9 mouse cellular contexts compared by ENCODE assay signal in the genomic region with DNA sequence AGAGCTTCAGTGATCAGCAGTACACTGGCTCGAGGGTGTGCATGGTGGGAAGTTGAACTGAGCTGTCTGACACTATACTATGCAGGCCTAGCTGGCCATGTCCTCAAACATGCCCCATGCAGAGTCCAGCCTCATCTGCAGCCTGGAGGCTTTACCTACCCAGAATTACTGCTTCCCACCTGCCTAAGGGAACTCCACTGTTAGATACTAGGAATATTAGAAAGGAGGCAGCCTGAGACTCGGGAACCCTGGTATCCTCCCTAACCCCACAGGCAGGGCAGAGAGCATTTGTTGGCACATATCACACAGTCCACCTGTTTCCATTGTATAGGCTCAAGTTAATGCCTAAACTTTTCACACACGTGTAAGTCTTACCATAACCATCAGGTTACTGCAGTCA. TPM values are rescaled to one million over a fixed set of nuclear protein-coding genes. Genes with fewer than 3 reads are reported as not detected.
DNase-seq lines count a peak whose midpoint lies in the region; ATAC-seq lines count a peak whose summit lies in the region.
"Had no signal": no experiment of that assay in that cellular context is flagged by ENCODE, and none has a peak within 500 bp of the region (broad histone marks: within the 10 kb centered on the region; RNA-seq: fewer than 3 reads in every experiment).

No protein-coding gene starts in this region.

- ATAC-seq in lung, embryonic 15.5 days (ENCODE audit: borderline replicate concordance, extremely low read depth, low FRiP score, low TSS enrichment), result peak; percentile 0; the same call in 1 of the 2 replicates
- peak; percentile 30 for ATAC-seq in forebrain, embryonic 15.5 days (replicated peaks)
- ATAC-seq in limb, embryonic 11.5 days (ENCODE audit: insufficient number of reproducible peaks, low FRiP score, low TSS enrichment, low read depth), result peak; percentile 10; the same call in 1 of the 2 replicates
- ATAC-seq in neural tube, embryonic 14.5 days (ENCODE audit: low read depth), result peak; percentile 31; the same call in 1 of the 2 replicates
- no peak for ATAC-seq in inflammation-experienced regulatory T-cells, adult 6 months

- H3K27me3 ChIP-seq in lung, embryonic 15.5 days, result no peaks in the 10 kb centered on the region
- H3K27me3 ChIP-seq in forebrain, embryonic 15.5 days, result no peaks in the 10 kb centered on the region
- no peaks in the 10 kb centered on the region for H3K27me3 ChIP-seq in limb, embryonic 11.5 days (ENCODE audit: control insufficient read depth, insufficient read depth, low read length)
- H3K27me3 ChIP-seq in neural tube, embryonic 14.5 days (ENCODE audit: control insufficient read depth, insufficient read depth, low read length), result no peaks in the 10 kb centered on the region
- H3K27me3 ChIP-seq: heart, embryonic 15.5 days had no signal

- no peak for DNase-seq in lung, postnatal 4 days
- DNase-seq in limb, embryonic 11.5 days (ENCODE audit: low spot score), result no peak
- no peak for DNase-seq in heart, postnatal 25 days (ENCODE audit: low spot score)
- DNase-seq in layer of hippocampus, adult 11-12 months (ENCODE audit: low spot score), result no peak

- intact Hi-C loops in heart, postnatal 25 days (cut with DNase I), result no loop called here

- no peaks in the 10 kb centered on the region for H3K9me3 ChIP-seq in lung, embryonic 15.5 days
- H3K9me3 ChIP-seq in forebrain, embryonic 15.5 days, result no peaks in the 10 kb centered on the region
- H3K9me3 ChIP-seq in limb, embryonic 11.5 days (ENCODE audit: control insufficient read depth, low read length), result no peaks in the 10 kb centered on the region
- H3K9me3 ChIP-seq in neural tube, embryonic 14.5 days (ENCODE audit: control insufficient read depth, low read length), result no peaks in the 10 kb centered on the region
- H3K9me3 ChIP-seq: heart, embryonic 15.5 days had no signal

- no peak overlapping the region for H3K9ac ChIP-seq in lung, embryonic 15.5 days
- H3K9ac ChIP-seq in forebrain, embryonic 15.5 days (replicated peaks), result no peak overlapping the region
- H3K9ac ChIP-seq in limb, embryonic 11.5 days (ENCODE audit: low read length), result no peak overlapping the region
- H3K9ac ChIP-seq in neural tube, embryonic 14.5 days (replicated peaks; ENCODE audit: low read depth, low read length), result no peak overlapping the region

- 51% methylated on average over 3 of the region's 3 CpGs for WGBS in lung, embryonic 15.5 days
- WGBS in forebrain, embryonic 15.5 days, result 47% methylated on average over 3 of the region's 3 CpGs
- 55% methylated on average over 3 of the region's 3 CpGs for WGBS in limb, embryonic 11.5 days
- 62% methylated on average over 3 of the region's 3 CpGs for WGBS in neural tube, embryonic 14.5 days

- H3K27ac ChIP-seq in lung, embryonic 15.5 days, result no peak overlapping the region
- no peak overlapping the region for H3K27ac ChIP-seq in forebrain, embryonic 15.5 days (replicated peaks)
- no peak overlapping the region for H3K27ac ChIP-seq in limb, embryonic 11.5 days (replicated peaks; ENCODE audit: low read depth, low read length)
- H3K27ac ChIP-seq in neural tube, embryonic 14.5 days (ENCODE audit: low read depth, low read length), result no peak overlapping the region

- peaks cover 23% of the 10 kb centered on the region for H3K4me1 ChIP-seq in lung, embryonic 15.5 days
- H3K4me1 ChIP-seq in forebrain, embryonic 15.5 days, result peaks cover 15% of the 10 kb centered on the region
- H3K4me1 ChIP-seq in limb, embryonic 11.5 days (ENCODE audit: control insufficient read depth, insufficient read depth, low read length), result no peaks in the 10 kb centered on the region
- H3K4me1 ChIP-seq in neural tube, embryonic 14.5 days (ENCODE audit: control insufficient read depth, insufficient read depth, low read length), result peaks cover 8% of the 10 kb centered on the region

- H3K4me2 ChIP-seq in lung, embryonic 15.5 days, result no peak overlapping the region
- 0 out of 2 replicates have a peak overlapping the region, but pooled peaks have one; percentile 83 for H3K4me2 ChIP-seq in forebrain, embryonic 15.5 days (replicated peaks)
- H3K4me2 ChIP-seq in limb, embryonic 11.5 days (ENCODE audit: low read depth, severe bottlenecking), result no peak overlapping the region
- no peak overlapping the region for H3K4me2 ChIP-seq in neural tube, embryonic 14.5 days (ENCODE audit: low read depth, low read length)

- peaks cover 17% of the 10 kb centered on the region for H3K36me3 ChIP-seq in lung, embryonic 15.5 days
- peaks cover 8% of the 10 kb centered on the region; the same call in 1 of the 2 replicates for H3K36me3 ChIP-seq in forebrain, embryonic 15.5 days
- no peaks in the 10 kb centered on the region; the same call in 1 of the 2 replicates for H3K36me3 ChIP-seq in limb, embryonic 11.5 days (ENCODE audit: control insufficient read depth, insufficient read depth, low read length)
- no peaks in the 10 kb centered on the region for H3K36me3 ChIP-seq in neural tube, embryonic 14.5 days (ENCODE audit: control insufficient read depth, insufficient read depth, low read length)

- no peak overlapping the region for H3K4me3 ChIP-seq in lung, embryonic 15.5 days
- H3K4me3 ChIP-seq in forebrain, embryonic 15.5 days, result no peak overlapping the region
- H3K4me3 ChIP-seq in limb, embryonic 11.5 days (ENCODE audit: low read depth, low read length), result no peak overlapping the region
- H3K4me3 ChIP-seq in neural tube, embryonic 14.5 days (ENCODE audit: low read depth, low read length), result no peak overlapping the region

RNA-seq across cellular contexts. Expression of a gene that starts 0.6 kb away (rescaled TPM):
- polyA plus RNA-seq in lung, embryonic 15.5 days (2015; fragmentation: Nextera tagmentation; extraction: Ambion mirVana), result 55.1 and 55.6 TPM in 2 replicates
- polyA plus RNA-seq in forebrain, embryonic 15.5 days (2015; fragmentation: Nextera tagmentation; extraction: Ambion mirVana), result 52.6 and 55.3 TPM in 2 replicates
- 51.8 and 54.4 TPM in 2 replicates for polyA plus RNA-seq in limb, embryonic 11.5 days (2014; fragmentation: Nextera tagmentation; extraction: Ambion mirVana)
- polyA plus RNA-seq in neural tube, embryonic 14.5 days (2014; fragmentation: Nextera tagmentation; extraction: Ambion mirVana), result 53.2 and 56.3 TPM in 2 replicates
- total RNA-seq in heart, postnatal 25 days (2021), result 10 to 100 TPM in 1 of 2 experiments, 1 to 10 TPM in 1; 9.8 to 12.1 TPM
- 10 to 100 TPM in 2 of 3 experiments, 1 to 10 TPM in 1; 7.8 to 13.2 (median 12.8) TPM for polyA plus RNA-seq in inflammation-experienced regulatory T-cells, adult 6 months (2017; shearing (Covaris generic))

RNA-seq across cellular contexts. Expression of a gene that starts 18.7 kb away (rescaled TPM):
- polyA plus RNA-seq in lung, embryonic 15.5 days (2015; fragmentation: Nextera tagmentation; extraction: Ambion mirVana), result 16.0 and 18.6 TPM in 2 replicates
- polyA plus RNA-seq in forebrain, embryonic 15.5 days (2015; fragmentation: Nextera tagmentation; extraction: Ambion mirVana), result 1.5 and 2.2 TPM in 2 replicates
- polyA plus RNA-seq in limb, embryonic 11.5 days (2014; fragmentation: Nextera tagmentation; extraction: Ambion mirVana), result 2.5 and 3.8 TPM in 2 replicates
- polyA plus RNA-seq in neural tube, embryonic 14.5 days (2014; fragmentation: Nextera tagmentation; extraction: Ambion mirVana), result 2.7 and 3.8 TPM in 2 replicates
- total RNA-seq in heart, postnatal 25 days (2021), result 1 to 10 TPM; 8.6 to 9.1 TPM
- 10 to 100 TPM; 39.3 to 48.3 (median 44.2) TPM for polyA plus RNA-seq in inflammation-experienced regulatory T-cells, adult 6 months (2017; shearing (Covaris generic))
